11 mouse cellular contexts compared by ENCODE assay signal in genomic region chr2:74168776-74169570, GRCm38 (mm10).
DNase-seq lines count a peak whose midpoint lies in the region; ATAC-seq and TF ChIP-seq lines count a peak whose summit lies in the region.
"Had no signal": no experiment of that assay in that cellular context is flagged by ENCODE, and none has a peak within 500 bp of the region (broad histone marks: within the 10 kb centered on the region; RNA-seq: fewer than 3 reads in every experiment).

No protein-coding gene starts in this region.

- DNase-seq in embryo, embryonic 10.5 days (ENCODE audit: low spot score), result peak; percentile 28
- no peak for DNase-seq in embryo, embryonic 9.5 days (ENCODE audit: extremely low spot score)
- peak; percentile 7 for DNase-seq in brain, adult 2 months (ENCODE audit: low read depth, low spot score)
- DNase-seq in midbrain, postnatal 0 days (ENCODE audit: low spot score), result peak; percentile 35
- DNase-seq in urinary bladder, postnatal 36 days (ENCODE audit: low spot score in 2 of 2), result no peak
- no peak for DNase-seq in cerebellum, adult 11-12 months
- no peak for DNase-seq in kidney, postnatal 4 days
- DNase-seq: thymus, postnatal 4 days had no signal

- no peak overlapping the region for H3K4me3 ChIP-seq in hindbrain, embryonic 13.5 days
- H3K4me3 ChIP-seq in midbrain, postnatal 0 days (ENCODE audit: low read depth, low read length), result no peak overlapping the region

- TF ChIP-seq CTCF in midbrain, postnatal 0 days (IDR thresholded peaks at IDR 0.05), result no peak

- H3K4me1 ChIP-seq in hindbrain, embryonic 13.5 days (replicated peaks), result peaks cover 16% of the 10 kb centered on the region
- H3K4me1 ChIP-seq in midbrain, postnatal 0 days (ENCODE audit: insufficient read depth, low read length), result no peaks in the 10 kb centered on the region

- 26% methylated on average over 16 of the region's 16 CpGs for WGBS in hindbrain, embryonic 13.5 days
- 21% methylated on average over 16 of the region's 16 CpGs for WGBS in midbrain, postnatal 0 days

- no peaks in the 10 kb centered on the region for H3K9me3 ChIP-seq in hindbrain, embryonic 13.5 days
- H3K9me3 ChIP-seq in midbrain, postnatal 0 days (ENCODE audit: low read length), result no peaks in the 10 kb centered on the region

- peak; percentile 57 for ATAC-seq in hindbrain, embryonic 13.5 days (ENCODE audit: low FRiP score)
- peak; percentile 77 for ATAC-seq in midbrain, postnatal 0 days (ENCODE audit: low FRiP score)

- peak overlapping the region; percentile 1; the same call in 1 of the 2 replicates for H3K27ac ChIP-seq in hindbrain, embryonic 13.5 days
- H3K27ac ChIP-seq in midbrain, postnatal 0 days (ENCODE audit: low read depth, low read length), result no peak overlapping the region
- H3K27ac ChIP-seq: liver, embryonic 14.5 days had no signal

- peak overlapping the region; percentile 22; the same call in 1 of the 2 replicates for H3K4me2 ChIP-seq in hindbrain, embryonic 13.5 days
- H3K4me2 ChIP-seq in midbrain, postnatal 0 days (ENCODE audit: low read depth, low read length, poor library complexity, severe bottlenecking), result no peak overlapping the region
- H3K4me2 ChIP-seq: heart, embryonic 11.5 days had no signal

- no peaks in the 10 kb centered on the region for H3K27me3 ChIP-seq in hindbrain, embryonic 13.5 days
- no peaks in the 10 kb centered on the region for H3K27me3 ChIP-seq in midbrain, postnatal 0 days (ENCODE audit: insufficient read depth, low read length)

- H3K9ac ChIP-seq in hindbrain, embryonic 13.5 days, result no peak overlapping the region
- H3K9ac ChIP-seq in midbrain, postnatal 0 days (replicated peaks; ENCODE audit: low read length, poor library complexity, severe bottlenecking), result no peak overlapping the region
- H3K9ac ChIP-seq: liver, embryonic 14.5 days had no signal

- H3K36me3 ChIP-seq in hindbrain, embryonic 13.5 days, result no peaks in the 10 kb centered on the region
- H3K36me3 ChIP-seq in midbrain, postnatal 0 days (ENCODE audit: insufficient read depth, low read length), result no peaks in the 10 kb centered on the region

Comparison
In these comparisons a context has a peak if more than half of its experiments do, and no peak if none do; other contexts are left out.
1. DNase-seq: peak in embryo, embryonic 10.5 days (single experiment), brain, adult 2 months (single experiment) and midbrain, postnatal 0 days (single experiment); none in embryo, embryonic 9.5 days (single experiment), urinary bladder, postnatal 36 days (0 of 2), cerebellum, adult 11-12 months (single experiment) and kidney, postnatal 4 days (0 of 2).